Mouse (Mus musculus): ENCODE measurements around the gene Tenm3.

The Tenm3 gene

GRCm38 (mm10) chr8:48740951-48741350, 102.8 kb downstream of the Tenm3 start:
- DNase-seq (ENCODE audit: low read depth): no peak

GRCm38 (mm10) chr8:48740147-48740881, 103.4 kb downstream of the Tenm3 start:
- DNase-seq (ENCODE audit: low read depth): no peak

- DNase-seq (ENCODE audit: low read depth): no peak
These were observed 110.0 kb downstream of the Tenm3 start for GRCm38 (mm10) chr8:48733731-48734130.

- DNase-seq (ENCODE audit: low read depth): no peak
These were observed 110.7 kb downstream of the Tenm3 start for GRCm38 (mm10) chr8:48733057-48733456.

- DNase-seq (ENCODE audit: low read depth): no peak
These were observed 113.0 kb downstream of the Tenm3 start for GRCm38 (mm10) chr8:48730701-48731100.

GRCm38 (mm10) chr8:48728833-48729690, 114.7 kb downstream of the Tenm3 start:
- DNase-seq (ENCODE audit: low read depth): no peak

GRCm38 (mm10) chr8:48728006-48728405, 115.7 kb downstream of the Tenm3 start:
- no peak for DNase-seq (ENCODE audit: low read depth)

GRCm38 (mm10) chr8:48722744-48723143, 121.0 kb downstream of the Tenm3 start:
- DNase-seq (ENCODE audit: low read depth): no peak

- DNase-seq (ENCODE audit: low read depth): no peak
These were observed 121.4 kb downstream of the Tenm3 start for GRCm38 (mm10) chr8:48722318-48722717.

GRCm38 (mm10) chr8:48721376-48721775, 122.4 kb downstream of the Tenm3 start:
- no peak for DNase-seq (ENCODE audit: low read depth)

GRCm38 (mm10) chr8:48715616-48716015, 128.1 kb downstream of the Tenm3 start:
- DNase-seq (ENCODE audit: low read depth): no peak

GRCm38 (mm10) chr8:48706666-48707065, 137.1 kb downstream of the Tenm3 start:
- no peak for DNase-seq (ENCODE audit: low read depth)

GRCm38 (mm10) chr8:48704885-48705515, 138.8 kb downstream of the Tenm3 start:
- no peak for DNase-seq (ENCODE audit: low read depth)

GRCm38 (mm10) chr8:48704485-48704884, 139.3 kb downstream of the Tenm3 start:
- DNase-seq (ENCODE audit: low read depth): no peak

GRCm38 (mm10) chr8:48690665-48691395, 152.9 kb downstream of the Tenm3 start:
- DNase-seq (ENCODE audit: low read depth): no peak

- DNase-seq (ENCODE audit: low read depth): no peak
These were observed 155.0 kb downstream of the Tenm3 start for GRCm38 (mm10) chr8:48688706-48689105.

GRCm38 (mm10) chr8:48688188-48688587, 155.6 kb downstream of the Tenm3 start:
- DNase-seq (ENCODE audit: low read depth): no peak

GRCm38 (mm10) chr8:48673476-48673875, 170.3 kb downstream of the Tenm3 start:
- no peak for DNase-seq (ENCODE audit: low read depth)

GRCm38 (mm10) chr8:48672471-48672870, 171.3 kb downstream of the Tenm3 start:
- no peak for DNase-seq (ENCODE audit: low read depth)

GRCm38 (mm10) chr8:48671318-48671717, 172.4 kb downstream of the Tenm3 start:
- DNase-seq (ENCODE audit: low read depth): no peak

GRCm38 (mm10) chr8:48670895-48671294, 172.9 kb downstream of the Tenm3 start:
- no peak for DNase-seq (ENCODE audit: low read depth)

GRCm38 (mm10) chr8:48670387-48670786, 173.4 kb downstream of the Tenm3 start:
- no peak for DNase-seq (ENCODE audit: low read depth)

Measured in induced T-regulatory cell, adult 2 months (primary cell).